Mouse (Mus musculus): ENCODE results near the gene Gm17334. TPM values are rescaled to one million over a fixed set of nuclear protein-coding genes. Genes with fewer than 3 reads are reported as not detected.

Gene Gm17334
- polyA plus RNA-seq, 1 experiment, result 0.19 TPM

GRCm38 (mm10) chr11:53736771-53737572, 36.0 kb downstream of the Gm17334 start:
- no peak overlapping the region for H3ac ChIP-seq (ENCODE audit: control insufficient read depth, insufficient read length)

GRCm38 (mm10) chr11:53735682-53736245, 37.2 kb downstream of the Gm17334 start:
- Histone ChIP-seq H3K4me2 (ENCODE audit: low read depth) (peak overlapping the region; percentile 67), H3K36me3 (ENCODE audit: control insufficient read depth, insufficient read depth) (no peaks in the 10 kb centered on the region), H3K79me2 (ENCODE audit: control insufficient read depth, insufficient read depth) (no peaks in the 10 kb centered on the region), H3K27me3 (ENCODE audit: control insufficient read depth, insufficient read depth, insufficient read length) (no peaks in the 10 kb centered on the region), H3K4me3 (no peak overlapping the region), H3ac (ENCODE audit: control insufficient read depth, insufficient read length) (no peak overlapping the region)
- TF ChIP-seq TCF3 (IDR thresholded peaks at IDR 0.05; ENCODE audit: insufficient read length, low read depth) (no peak), MYOD1 (IDR thresholded peaks at IDR 0.05; ENCODE audit: control insufficient read depth in 1 of 3, insufficient read length in 2 of 3, low read depth in 2 of 3) (peak in 1 of 3 experiments; percentile 18)

More at GRCm38 (mm10) chr11:53736771-53737572, 36.0 kb downstream of the Gm17334 start:
- no peaks in the 10 kb centered on the region for H3K36me3 ChIP-seq (ENCODE audit: control insufficient read depth, insufficient read depth)
- H3K4me3 ChIP-seq, result no peak overlapping the region
- H3K27me3 ChIP-seq (ENCODE audit: control insufficient read depth, insufficient read depth, insufficient read length), result no peaks in the 10 kb centered on the region
- no peak overlapping the region for H3K4me2 ChIP-seq (ENCODE audit: low read depth)
- no peaks in the 10 kb centered on the region for H3K79me2 ChIP-seq (ENCODE audit: control insufficient read depth, insufficient read depth)
- TF ChIP-seq MYOG (IDR thresholded peaks at IDR 0.05; ENCODE audit: control insufficient read depth in 1 of 3, insufficient read depth in 1 of 3, insufficient read length in 2 of 3, low read depth in 2 of 3) (no peak), MYOD1 (IDR thresholded peaks at IDR 0.05; ENCODE audit: control insufficient read depth in 1 of 3, insufficient read length in 2 of 3, low read depth in 2 of 3) (no peak), CEBPB (IDR thresholded peaks at IDR 0.05; ENCODE audit: insufficient read depth, poor library complexity, severe bottlenecking) (no peak), TCF12 (IDR thresholded peaks at IDR 0.05; ENCODE audit: insufficient read depth, poor library complexity, severe bottlenecking) (no peak), REST (IDR thresholded peaks at IDR 0.05; ENCODE audit: insufficient read depth, insufficient read length) (no peak), E2F4 (IDR thresholded peaks at IDR 0.05; ENCODE audit: insufficient read depth) (no peak), TCF3 (IDR thresholded peaks at IDR 0.05; ENCODE audit: insufficient read length, low read depth) (no peak), POLR2A (IDR thresholded peaks at IDR 0.05; ENCODE audit: insufficient read length, low read depth) (no peak), USF1 (IDR thresholded peaks at IDR 0.05; ENCODE audit: low read depth) (no peak)

- H3K79me2 ChIP-seq (ENCODE audit: control insufficient read depth, insufficient read depth), result no peaks in the 10 kb centered on the region
- H3K36me3 ChIP-seq (ENCODE audit: control insufficient read depth, insufficient read depth), result no peaks in the 10 kb centered on the region
- no peak overlapping the region for H3K4me3 ChIP-seq
- no peak overlapping the region for H3K4me2 ChIP-seq (ENCODE audit: low read depth)
- H3K27me3 ChIP-seq (ENCODE audit: control insufficient read depth, insufficient read depth, insufficient read length), result no peaks in the 10 kb centered on the region
- TF ChIP-seq E2F4 (IDR thresholded peaks at IDR 0.05; ENCODE audit: insufficient read depth), result no peak
- no peak for TF ChIP-seq POLR2A (IDR thresholded peaks at IDR 0.05; ENCODE audit: insufficient read length, low read depth)
- TF ChIP-seq CEBPB (IDR thresholded peaks at IDR 0.05; ENCODE audit: insufficient read depth, poor library complexity, severe bottlenecking), result no peak
- no peak for TF ChIP-seq MYOG (IDR thresholded peaks at IDR 0.05; ENCODE audit: control insufficient read depth in 1 of 3, insufficient read depth in 1 of 3, insufficient read length in 2 of 3, low read depth in 2 of 3)
- no peak overlapping the region for H3ac ChIP-seq (ENCODE audit: control insufficient read depth, insufficient read length)
Measured at GRCm38 (mm10) chr11:53734970-53735681, 37.9 kb downstream of the Gm17334 start.

GRCm38 (mm10) chr11:53734431-53734830, 38.6 kb downstream of the Gm17334 start:
- Histone ChIP-seq H3K79me2 (ENCODE audit: control insufficient read depth, insufficient read depth) (no peaks in the 10 kb centered on the region), H3K4me2 (ENCODE audit: low read depth) (no peak overlapping the region), H3K36me3 (ENCODE audit: control insufficient read depth, insufficient read depth) (no peaks in the 10 kb centered on the region), H3ac (ENCODE audit: control insufficient read depth, insufficient read length) (no peak overlapping the region), H3K4me3 (no peak overlapping the region), H3K27me3 (ENCODE audit: control insufficient read depth, insufficient read depth, insufficient read length) (no peaks in the 10 kb centered on the region)
- TF ChIP-seq E2F4 (IDR thresholded peaks at IDR 0.05; ENCODE audit: insufficient read depth) (no peak), USF1 (IDR thresholded peaks at IDR 0.05; ENCODE audit: low read depth) (no peak), POLR2A (IDR thresholded peaks at IDR 0.05; ENCODE audit: insufficient read length, low read depth) (no peak), MYOG (IDR thresholded peaks at IDR 0.05; ENCODE audit: control insufficient read depth in 1 of 3, insufficient read depth in 1 of 3, insufficient read length in 2 of 3, low read depth in 2 of 3) (no peak), TCF12 (IDR thresholded peaks at IDR 0.05; ENCODE audit: insufficient read depth, poor library complexity, severe bottlenecking) (no peak), SRF (IDR thresholded peaks at IDR 0.05; ENCODE audit: control insufficient read depth, insufficient read length, low read depth) (no peak), MAX (IDR thresholded peaks at IDR 0.05; ENCODE audit: low read depth) (no peak), POLR2AphosphoS2 (IDR thresholded peaks at IDR 0.05; ENCODE audit: insufficient read length, low read depth) (no peak), TCF3 (IDR thresholded peaks at IDR 0.05; ENCODE audit: insufficient read length, low read depth) (no peak), REST (IDR thresholded peaks at IDR 0.05; ENCODE audit: insufficient read depth, insufficient read length) (no peak), CEBPB (IDR thresholded peaks at IDR 0.05; ENCODE audit: insufficient read depth, poor library complexity, severe bottlenecking) (no peak), MYOD1 (IDR thresholded peaks at IDR 0.05; ENCODE audit: control insufficient read depth in 1 of 3, insufficient read length in 2 of 3, low read depth in 2 of 3) (no peak)

- Histone ChIP-seq H3K79me2 (ENCODE audit: control insufficient read depth, insufficient read depth) (no peaks in the 10 kb centered on the region), H3K27me3 (ENCODE audit: control insufficient read depth, insufficient read depth, insufficient read length) (no peaks in the 10 kb centered on the region), H3ac (ENCODE audit: control insufficient read depth, insufficient read length) (no peak overlapping the region), H3K4me3 (no peak overlapping the region), H3K36me3 (ENCODE audit: control insufficient read depth, insufficient read depth) (no peaks in the 10 kb centered on the region), H3K4me2 (ENCODE audit: low read depth) (no peak overlapping the region)
- TF ChIP-seq TCF3 (IDR thresholded peaks at IDR 0.05; ENCODE audit: insufficient read length, low read depth), result no peak
- TF ChIP-seq E2F4 (IDR thresholded peaks at IDR 0.05; ENCODE audit: insufficient read depth), result no peak
- TF ChIP-seq REST (IDR thresholded peaks at IDR 0.05; ENCODE audit: insufficient read depth, insufficient read length), result no peak
- TF ChIP-seq CEBPB (IDR thresholded peaks at IDR 0.05; ENCODE audit: insufficient read depth, poor library complexity, severe bottlenecking), result no peak
- no peak for TF ChIP-seq POLR2AphosphoS2 (IDR thresholded peaks at IDR 0.05; ENCODE audit: insufficient read length, low read depth)
- TF ChIP-seq POLR2A (IDR thresholded peaks at IDR 0.05; ENCODE audit: insufficient read length, low read depth), result no peak
- TF ChIP-seq MYOG (IDR thresholded peaks at IDR 0.05; ENCODE audit: control insufficient read depth in 1 of 3, insufficient read depth in 1 of 3, insufficient read length in 2 of 3, low read depth in 2 of 3), result no peak
- TF ChIP-seq TCF12 (IDR thresholded peaks at IDR 0.05; ENCODE audit: insufficient read depth, poor library complexity, severe bottlenecking), result no peak
- TF ChIP-seq MYOD1 (IDR thresholded peaks at IDR 0.05; ENCODE audit: control insufficient read depth in 1 of 3, insufficient read length in 2 of 3, low read depth in 2 of 3), result no peak
- no peak for TF ChIP-seq USF1 (IDR thresholded peaks at IDR 0.05; ENCODE audit: low read depth)
- no peak for TF ChIP-seq MAX (IDR thresholded peaks at IDR 0.05; ENCODE audit: low read depth)
- no peak for TF ChIP-seq SRF (IDR thresholded peaks at IDR 0.05; ENCODE audit: control insufficient read depth, insufficient read length, low read depth)
Measured at GRCm38 (mm10) chr11:53733824-53734223, 39.2 kb downstream of the Gm17334 start.

Measured in myocyte (in vitro differentiated cells).